ENCODE assay signal across 8 mouse cellular contexts in the genomic region with DNA sequence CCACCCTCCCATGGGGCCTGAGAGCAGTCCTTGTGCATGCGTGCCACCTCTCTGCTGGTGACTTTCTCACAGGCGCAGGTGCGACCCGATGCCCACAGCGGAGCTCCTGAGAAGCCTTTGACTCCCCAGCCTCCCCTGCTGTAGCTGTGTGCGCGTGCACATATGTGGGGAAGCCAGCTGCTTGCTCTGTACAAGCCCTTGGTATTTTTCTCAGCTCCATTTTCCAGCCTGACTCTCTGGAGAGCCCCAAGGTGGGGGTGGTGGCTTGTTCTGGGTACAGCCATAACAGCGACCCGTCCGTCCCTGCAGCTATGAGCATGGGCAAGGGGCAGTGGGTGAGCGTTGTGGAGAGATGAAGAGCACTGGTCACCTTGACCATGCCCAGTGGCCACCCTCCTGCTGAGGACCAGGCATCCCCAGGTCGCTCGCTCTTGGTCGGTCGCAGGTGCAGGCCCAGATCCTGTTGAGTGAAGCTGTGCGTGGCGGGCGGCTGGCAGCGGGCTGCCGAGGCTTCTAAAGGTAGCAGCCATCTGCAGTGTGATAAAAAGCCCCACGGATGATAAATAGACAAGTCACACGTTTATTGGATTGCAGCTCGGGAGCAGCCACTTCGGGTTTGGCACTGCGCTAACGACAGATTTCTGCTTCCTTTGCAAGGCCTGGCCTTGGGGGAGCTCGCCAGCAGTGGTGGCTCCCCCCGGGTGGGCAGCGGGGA.
DNase-seq lines count a peak whose midpoint lies in the region; ATAC-seq and TF ChIP-seq lines count a peak whose summit lies in the region.
"Had no signal": no experiment of that assay in that cellular context is flagged by ENCODE, and none has a peak within 500 bp of the region (broad histone marks: within the 10 kb centered on the region; RNA-seq: fewer than 3 reads in every experiment).

No protein-coding gene starts in this region.

- ATAC-seq in forebrain, embryonic 15.5 days (replicated peaks) = no peak
- ATAC-seq in liver, embryonic 12.5 days = no peak

- intact Hi-C loops in left cerebral cortex, postnatal 14 days (cut with DNase I) = loop anchor here (5.0 kb wide), 1 partner anchor 74 kb away; no protein-coding TSS in a partner anchor
- intact Hi-C loops in heart, postnatal 10 days (cut with DNase I) = no loop called here

- H3K4me1 ChIP-seq in forebrain, embryonic 15.5 days = peaks cover 97% of the 10 kb centered on the region
- H3K4me1 ChIP-seq in liver, embryonic 12.5 days = peaks cover 61% of the 10 kb centered on the region

- WGBS in forebrain, embryonic 15.5 days = 51% methylated on average over 29 of the region's 29 CpGs
- WGBS in liver, embryonic 12.5 days (ENCODE audit: insufficient replicate concordance) = 66% methylated on average over 29 of the region's 29 CpGs

- no peaks in the 10 kb centered on the region for H3K36me3 ChIP-seq in forebrain, embryonic 15.5 days
- no peaks in the 10 kb centered on the region for H3K36me3 ChIP-seq in liver, embryonic 12.5 days
- H3K36me3 ChIP-seq: lung, embryonic 15.5 days had no signal

- H3K9ac ChIP-seq in forebrain, embryonic 15.5 days (replicated peaks) = no peak overlapping the region
- H3K9ac ChIP-seq in liver, embryonic 12.5 days = no peak overlapping the region
- H3K9ac ChIP-seq: lung, embryonic 15.5 days had no signal

- H3K27me3 ChIP-seq in forebrain, embryonic 15.5 days = no peaks in the 10 kb centered on the region
- peaks cover 63% of the 10 kb centered on the region for H3K27me3 ChIP-seq in liver, embryonic 12.5 days (replicated peaks)
- H3K27me3 ChIP-seq: lung, embryonic 15.5 days had no signal

- no peak for TF ChIP-seq CTCF in brain, embryonic 14.5 days (IDR thresholded peaks at IDR 0.05; ENCODE audit: borderline replicate concordance, extremely low read depth, insufficient read depth, insufficient read length)

- H3K27ac ChIP-seq in forebrain, embryonic 15.5 days (replicated peaks) = peak overlapping the region; percentile 78
- H3K27ac ChIP-seq in liver, embryonic 12.5 days = no peak overlapping the region
- H3K27ac ChIP-seq: lung, embryonic 15.5 days had no signal

- DNase-seq in brain, embryonic 14.5 days (ENCODE audit: low read depth) = peak; percentile 88
- peak; percentile 53 to 73 for DNase-seq in left cerebral cortex, postnatal 14 days (ENCODE audit: low spot score in 2 of 2)
- peak; percentile 76 to 83 for DNase-seq in right cerebral cortex, postnatal 10 days (ENCODE audit: low spot score in 2 of 2)
- no peak for DNase-seq in heart, postnatal 10 days
- DNase-seq in kidney, adult 18-20 months = no peak

- TF ChIP-seq POLR2A in brain, embryonic 14.5 days (IDR thresholded peaks at IDR 0.05; ENCODE audit: borderline replicate concordance, extremely low read depth, insufficient read depth, insufficient read length, poor library complexity, severe bottlenecking) = no peak

- H3K4me2 ChIP-seq in forebrain, embryonic 15.5 days (replicated peaks) = peak overlapping the region; percentile 26; the same call in 1 of the 2 replicates
- no peak overlapping the region for H3K4me2 ChIP-seq in liver, embryonic 12.5 days
- H3K4me2 ChIP-seq: lung, embryonic 15.5 days had no signal

- H3K4me3 ChIP-seq in forebrain, embryonic 15.5 days = no peak overlapping the region
- H3K4me3 ChIP-seq in liver, embryonic 12.5 days = no peak overlapping the region
- H3K4me3 ChIP-seq: lung, embryonic 15.5 days had no signal

- H3K9me3 ChIP-seq in forebrain, embryonic 15.5 days = no peaks in the 10 kb centered on the region
- no peaks in the 10 kb centered on the region for H3K9me3 ChIP-seq in liver, embryonic 12.5 days (replicated peaks)
- H3K9me3 ChIP-seq: lung, embryonic 15.5 days had no signal

Comparison
In these comparisons a context has a peak if more than half of its experiments do, and no peak if none do; other contexts are left out.
1. DNase-seq: peak in brain, embryonic 14.5 days (single experiment), left cerebral cortex, postnatal 14 days (2 of 2) and right cerebral cortex, postnatal 10 days (2 of 2); none in heart, postnatal 10 days (0 of 2) and kidney, adult 18-20 months (single experiment).